ENCODE assay signal across 24 mouse cellular contexts in genomic region chr7:40812952-40813351, GRCm38 (mm10).
A peak's percentile ranks its signal among the peaks of the same experiment; 100 is the strongest.
DNase-seq lines count a peak whose midpoint lies in the region; ATAC-seq lines count a peak whose summit lies in the region.
"Had no signal": no experiment of that assay in that cellular context is flagged by ENCODE, and none has a peak within 500 bp of the region (broad histone marks: within the 10 kb centered on the region; RNA-seq: fewer than 3 reads in every experiment).

No protein-coding gene starts in this region.

- DNase-seq in left cerebral cortex, adult 11 months (ENCODE audit: low spot score), result peak; percentile 29
- no peak for DNase-seq in left cerebral cortex, postnatal 4 days
- peak; percentile 33 for DNase-seq in right cerebral cortex, postnatal 25 days
- DNase-seq in right cerebral cortex, postnatal 14 days, result no peak
- DNase-seq in left cerebral cortex, postnatal 14 days (ENCODE audit: low spot score in 2 of 2), result peak; percentile 43 to 62
- DNase-seq in cerebellum, postnatal 14 days, result no peak
- DNase-seq: adrenal gland, postnatal 25 days; embryo, embryonic 11 days; gastrocnemius, postnatal 10 days; heart, postnatal 14 days; kidney, adult 2 months; kidney, postnatal 4 days; liver, postnatal 0 days; lung, postnatal 36 days had no signal

- 86% methylated on average over 4 of the region's 4 CpGs for WGBS in kidney, embryonic 14.5 days

- no peak for ATAC-seq in kidney, embryonic 14.5 days (ENCODE audit: low FRiP score, low TSS enrichment)
- ATAC-seq: CD4-positive, CD25-positive, alpha-beta regulatory T cell, adult 4 months; forebrain, embryonic 14.5 days; hindbrain, postnatal 0 days; intestine, embryonic 15.5 days; liver, embryonic 12.5 days; liver, postnatal 0 days had no signal

- intact Hi-C loops in left cerebral cortex, postnatal 4 days (cut with DNase I), result no loop called here
- intact Hi-C loops in left cerebral cortex, postnatal 14 days (cut with DNase I), result no loop called here

- no peak overlapping the region for H3K9ac ChIP-seq in kidney, embryonic 14.5 days (ENCODE audit: low read depth, low read length)
- H3K9ac ChIP-seq: embryonic facial prominence, embryonic 12.5 days; intestine, embryonic 15.5 days; liver, embryonic 12.5 days; liver, postnatal 0 days; neural tube, embryonic 13.5 days had no signal

- no peak overlapping the region for H3K4me2 ChIP-seq in kidney, embryonic 14.5 days (replicated peaks; ENCODE audit: low read depth, low read length)
- H3K4me2 ChIP-seq: embryonic facial prominence, embryonic 12.5 days; intestine, embryonic 15.5 days; liver, embryonic 12.5 days; midbrain, embryonic 11.5 days; neural tube, embryonic 13.5 days had no signal

- no peaks in the 10 kb centered on the region for H3K9me3 ChIP-seq in kidney, embryonic 14.5 days (ENCODE audit: control insufficient read depth, low read length)
- H3K9me3 ChIP-seq: embryonic facial prominence, embryonic 12.5 days; intestine, embryonic 15.5 days; liver, embryonic 12.5 days; neural tube, embryonic 13.5 days had no signal

- H3K27me3 ChIP-seq in kidney, embryonic 14.5 days (ENCODE audit: control insufficient read depth, insufficient read depth, low read length), result no peaks in the 10 kb centered on the region
- H3K27me3 ChIP-seq: embryonic facial prominence, embryonic 12.5 days; intestine, embryonic 15.5 days; liver, embryonic 12.5 days; neural tube, embryonic 13.5 days had no signal

- no peak overlapping the region for H3K27ac ChIP-seq in kidney, embryonic 14.5 days (ENCODE audit: low read depth, low read length)
- H3K27ac ChIP-seq: embryonic facial prominence, embryonic 12.5 days; hindbrain, postnatal 0 days; intestine, embryonic 15.5 days; kidney, postnatal 0 days; liver, embryonic 12.5 days; neural tube, embryonic 13.5 days had no signal

- no peak overlapping the region for H3K4me3 ChIP-seq in kidney, embryonic 14.5 days (ENCODE audit: low read length)
- H3K4me3 ChIP-seq: embryonic facial prominence, embryonic 12.5 days; intestine, embryonic 15.5 days; liver, embryonic 12.5 days; neural tube, embryonic 13.5 days had no signal

- no peaks in the 10 kb centered on the region for H3K36me3 ChIP-seq in kidney, embryonic 14.5 days (ENCODE audit: control insufficient read depth, insufficient read depth, low read length)
- H3K36me3 ChIP-seq: embryonic facial prominence, embryonic 12.5 days; intestine, embryonic 15.5 days; liver, embryonic 12.5 days; neural tube, embryonic 13.5 days had no signal

- H3K4me1 ChIP-seq in kidney, embryonic 14.5 days (ENCODE audit: control insufficient read depth, insufficient read depth, low read length), result no peaks in the 10 kb centered on the region
- H3K4me1 ChIP-seq: embryonic facial prominence, embryonic 12.5 days; intestine, embryonic 15.5 days; liver, embryonic 12.5 days; neural tube, embryonic 13.5 days had no signal

Comparison
In these comparisons a context has a peak if more than half of its experiments do, and no peak if none do; other contexts are left out.
1. DNase-seq: peak in left cerebral cortex, adult 11 months (single experiment), right cerebral cortex, postnatal 25 days (single experiment) and left cerebral cortex, postnatal 14 days (2 of 2); none in left cerebral cortex, postnatal 4 days (single experiment), right cerebral cortex, postnatal 14 days (single experiment) and cerebellum, postnatal 14 days (0 of 2).